Mouse (Mus musculus) layer of hippocampus, adult 2 months (tissue): Measurements from ENCODE around the gene Ehbp1. TPM values are rescaled to one million over a fixed set of nuclear protein-coding genes. Genes with fewer than 3 reads are reported as not detected.

Experiments used
- DNase-seq, 2 experiments: peaks; one replicate each; pipeline ENCODE4 v3.0.0; 2022; ENCODE audit warnings: low spot score in 2 of 2
- H3K27ac ChIP-seq: fragments of 200-600 bp; 2 replicates; pipeline ENCODE4 v1.8.1; 2022
- H3K4me3 ChIP-seq: fragments of 200-600 bp; 2 replicates; pipeline ENCODE4 v1.8.1; 2022; ENCODE audit warnings: mild to moderate bottlenecking
- CTCF ChIP-seq: fragments of 200-600 bp; conservative IDR thresholded peaks from 2 replicates; pipeline ENCODE4 v1.8.1; 2022; ENCODE audit warnings: antibody characterized with exemption, mild to moderate bottlenecking, moderate library complexity
- total RNA-seq, 2 experiments: library from RNA; stranded (reverse); gene quantifications; 2 replicates each; pipeline ENCODE4 v1.2.3; 2021

Gene Ehbp1
- total RNA-seq, 2 experiments from 2014 or later: 50.6 to 51.2 TPM

- Histone ChIP-seq H3K27ac (peak overlapping the region; percentile 59; the same call in 1 of the 2 replicates), H3K4me3 (no peak overlapping the region)
- TF ChIP-seq CTCF: no peak
- DNase-seq: peak in 1 of 2 experiments; percentile 19
Observed at GRCm38 (mm10) chr11:22347651-22348535, 5.8 kb upstream of the Ehbp1 start.

- no peak for TF ChIP-seq CTCF
- DNase-seq: no peak
- no peak overlapping the region for H3K4me3 ChIP-seq
- H3K27ac ChIP-seq: no peak overlapping the region
Observed at GRCm38 (mm10) chr11:22327302-22327910, 14.7 kb downstream of the Ehbp1 start.

GRCm38 (mm10) chr11:22317824-22318411, 24.2 kb downstream of the Ehbp1 start:
- H3K27ac ChIP-seq: no peak overlapping the region
- no peak overlapping the region for H3K4me3 ChIP-seq
- TF ChIP-seq CTCF: no peak
- DNase-seq: no peak

- DNase-seq: no peak
- Histone ChIP-seq H3K4me3 (no peak overlapping the region), H3K27ac (no peak overlapping the region)
- 0 out of 2 replicates have a peak, but pooled peaks have one; percentile 9 for TF ChIP-seq CTCF
Observed at GRCm38 (mm10) chr11:22315801-22316200, 26.3 kb downstream of the Ehbp1 start.

DNA sequence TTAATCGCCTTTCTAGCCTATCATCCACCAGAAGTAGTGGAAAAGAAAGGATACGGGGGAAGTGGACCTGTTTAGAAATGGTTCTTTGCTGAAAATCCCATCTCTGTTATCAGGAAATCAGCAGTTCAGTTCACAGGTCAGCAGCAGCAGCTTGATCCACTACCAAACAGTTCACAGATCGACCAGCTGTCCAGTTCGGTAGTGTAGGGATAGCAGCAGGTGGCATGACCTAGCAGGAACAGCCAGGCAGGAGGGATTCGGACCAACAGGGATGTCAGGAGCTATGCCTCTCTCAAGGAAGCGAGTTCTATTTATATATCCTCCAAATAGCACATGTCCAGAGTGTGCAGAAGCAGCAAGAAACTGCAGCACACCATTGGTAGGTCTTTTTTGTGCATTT, 40.9 kb downstream of the Ehbp1 start:
- Histone ChIP-seq H3K27ac (no peak overlapping the region), H3K4me3 (no peak overlapping the region)
- no peak for DNase-seq
- TF ChIP-seq CTCF: no peak

GRCm38 (mm10) chr11:22289164-22289563, 52.9 kb downstream of the Ehbp1 start:
- Histone ChIP-seq H3K27ac (no peak overlapping the region), H3K4me3 (no peak overlapping the region)
- no peak for TF ChIP-seq CTCF
- no peak for DNase-seq

DNA sequence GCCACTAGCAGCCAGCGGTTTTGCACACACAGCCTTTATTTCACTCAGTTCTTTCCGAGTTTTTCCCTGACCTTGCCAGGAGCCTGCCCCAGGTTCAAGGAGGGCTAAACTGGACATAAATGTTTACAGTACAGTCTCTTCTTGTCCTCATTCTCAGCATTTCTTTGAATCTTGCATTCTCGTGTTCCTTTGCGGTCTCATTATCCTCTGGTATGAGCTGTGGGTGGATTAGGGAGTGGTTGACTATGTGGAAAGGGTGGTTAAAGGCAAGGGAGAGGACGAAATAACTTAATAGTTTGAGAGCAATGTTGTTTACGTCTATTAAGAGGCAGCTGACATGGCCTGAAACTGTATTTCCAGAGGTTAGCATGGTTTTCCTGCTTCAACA, 54.6 kb downstream of the Ehbp1 start:
- TF ChIP-seq CTCF: no peak
- Histone ChIP-seq H3K4me3 (peak overlapping the region; percentile 94), H3K27ac (peak overlapping the region; percentile 97)
- DNase-seq: no peak

- peak overlapping the region; percentile 97 for H3K27ac ChIP-seq
- peak; percentile 95 to 97 for DNase-seq
- no peak for TF ChIP-seq CTCF
Observed at GRCm38 (mm10) chr11:22286885-22287512, 55.1 kb downstream of the Ehbp1 start.

GRCm38 (mm10) chr11:22286371-22286872, 55.7 kb downstream of the Ehbp1 start:
- Histone ChIP-seq H3K4me3 (peak overlapping the region; percentile 94), H3K27ac (peak overlapping the region; percentile 97)
- peak; percentile 6 to 15 for DNase-seq
- peak; percentile 43 for TF ChIP-seq CTCF

More at GRCm38 (mm10) chr11:22286885-22287512, 55.1 kb downstream of the Ehbp1 start:
- peak overlapping the region; percentile 94 for H3K4me3 ChIP-seq

GRCm38 (mm10) chr11:22276656-22277055, 65.4 kb downstream of the Ehbp1 start:
- DNase-seq: no peak
- Histone ChIP-seq H3K27ac (no peak overlapping the region), H3K4me3 (no peak overlapping the region)
- TF ChIP-seq CTCF: no peak

- DNase-seq: no peak
- H3K4me3 ChIP-seq: no peak overlapping the region
- TF ChIP-seq CTCF: no peak
Observed at GRCm38 (mm10) chr11:22274144-22274543, 67.9 kb downstream of the Ehbp1 start.

GRCm38 (mm10) chr11:22273378-22273777, 68.7 kb downstream of the Ehbp1 start:
- DNase-seq: no peak
- no peak for TF ChIP-seq CTCF

More at GRCm38 (mm10) chr11:22274144-22274543, 67.9 kb downstream of the Ehbp1 start:
- H3K27ac ChIP-seq: no peak overlapping the region

More at GRCm38 (mm10) chr11:22273378-22273777, 68.7 kb downstream of the Ehbp1 start:
- no peak overlapping the region for H3K27ac ChIP-seq
- no peak overlapping the region for H3K4me3 ChIP-seq
